Mouse (Mus musculus) myocyte (in vitro differentiated cells): Measurements from ENCODE around the gene Mbnl1. TPM values are rescaled to one million over a fixed set of nuclear protein-coding genes. Genes with fewer than 3 reads are reported as not detected.
A peak's percentile ranks its signal among the peaks of the same experiment; 100 is the strongest.

Source experiments
- H3K27me3 ChIP-seq: one replicate; pipeline ENCODE4 v1.6.1; 2011; ENCODE audit not compliant: control insufficient read depth, insufficient read depth, insufficient read length
- H3K36me3 ChIP-seq: one replicate; pipeline ENCODE4 v1.6.1; 2011; ENCODE audit not compliant: control insufficient read depth, insufficient read depth
- H3K4me2 ChIP-seq: one replicate; pipeline ENCODE4 v1.6.1; 2011; ENCODE audit warnings: low read depth, control low read depth
- H3K4me3 ChIP-seq: one replicate; pipeline ENCODE4 v1.5.1; 2011; ENCODE audit warnings: mild to moderate bottlenecking, control low read depth, moderate library complexity
- H3K79me2 ChIP-seq: one replicate; pipeline ENCODE4 v1.6.1; 2011; ENCODE audit not compliant: control insufficient read depth, insufficient read depth
- H3ac ChIP-seq: one replicate; pipeline ENCODE4 v1.6.1; 2011; ENCODE audit not compliant: control insufficient read depth, insufficient read length
- CEBPB ChIP-seq: IDR thresholded peaks from 2 replicates; pipeline ENCODE4 v1.6.1; 2011; ENCODE audit warnings: mild to moderate bottlenecking, moderate library complexity; ENCODE audit not compliant: poor library complexity, insufficient read depth, severe bottlenecking
- E2F4 ChIP-seq: IDR thresholded peaks from one replicate; pipeline ENCODE4 v1.6.1; 2011; ENCODE audit warnings: mild to moderate bottlenecking, control low read depth, moderate library complexity; ENCODE audit not compliant: insufficient read depth
- MAX ChIP-seq: IDR thresholded peaks from one replicate; pipeline ENCODE4 v1.6.1; 2011; ENCODE audit warnings: low read depth, mild to moderate bottlenecking, control low read depth
- MYOD1 ChIP-seq, 3 experiments: IDR thresholded peaks; one replicate each; pipeline ENCODE4 v1.6.1; 2011; ENCODE audit warnings: control low read depth in 2 of 3, low read depth in 2 of 3, mild to moderate bottlenecking in 2 of 3, moderate library complexity in 1 of 3; ENCODE audit not compliant: insufficient read length in 2 of 3, control insufficient read depth in 1 of 3
- MYOG ChIP-seq, 3 experiments: IDR thresholded peaks; one replicate each; pipeline ENCODE4 v1.6.1; 2011; ENCODE audit warnings: control low read depth in 2 of 3, low read depth in 2 of 3, mild to moderate bottlenecking in 2 of 3; ENCODE audit not compliant: insufficient read length in 2 of 3, control insufficient read depth in 1 of 3, insufficient read depth in 1 of 3
- POLR2A ChIP-seq: IDR thresholded peaks from one replicate; pipeline ENCODE4 v1.6.1; 2011; ENCODE audit warnings: low read depth, mild to moderate bottlenecking, control low read depth, moderate library complexity; ENCODE audit not compliant: insufficient read length
- POLR2AphosphoS2 ChIP-seq: IDR thresholded peaks from one replicate; pipeline ENCODE4 v1.6.1; 2011; ENCODE audit warnings: low read depth, control low read depth; ENCODE audit not compliant: insufficient read length
- REST ChIP-seq: IDR thresholded peaks from one replicate; pipeline ENCODE4 v1.6.1; 2011; ENCODE audit warnings: mild to moderate bottlenecking, control low read depth, moderate library complexity; ENCODE audit not compliant: insufficient read depth, insufficient read length
- SRF ChIP-seq: IDR thresholded peaks from one replicate; pipeline ENCODE4 v1.6.1; 2011; ENCODE audit warnings: low read depth; ENCODE audit not compliant: control insufficient read depth, insufficient read length
- TCF12 ChIP-seq: IDR thresholded peaks from one replicate; pipeline ENCODE4 v1.6.1; 2011; ENCODE audit warnings: mild to moderate bottlenecking, control low read depth; ENCODE audit not compliant: poor library complexity, insufficient read depth, severe bottlenecking
- TCF3 ChIP-seq: IDR thresholded peaks from one replicate; pipeline ENCODE4 v1.6.1; 2011; ENCODE audit warnings: low read depth, control low read depth; ENCODE audit not compliant: insufficient read length
- USF1 ChIP-seq: IDR thresholded peaks from one replicate; pipeline ENCODE4 v1.6.1; 2011; ENCODE audit warnings: low read depth, mild to moderate bottlenecking, control low read depth, moderate library complexity
- polyA plus RNA-seq: library from polyadenylated mRNA; unstranded; fragments of >200 nt; fragmentation: generic; extraction: Trizol; gene quantifications from one replicate; pipeline ENCODE4 v1.2.1, GENCODE M21; 2012; ENCODE audit warnings: missing spikeins

Gene Mbnl1
- polyA plus RNA-seq, 1 experiment, result 24.7 TPM

DNA sequence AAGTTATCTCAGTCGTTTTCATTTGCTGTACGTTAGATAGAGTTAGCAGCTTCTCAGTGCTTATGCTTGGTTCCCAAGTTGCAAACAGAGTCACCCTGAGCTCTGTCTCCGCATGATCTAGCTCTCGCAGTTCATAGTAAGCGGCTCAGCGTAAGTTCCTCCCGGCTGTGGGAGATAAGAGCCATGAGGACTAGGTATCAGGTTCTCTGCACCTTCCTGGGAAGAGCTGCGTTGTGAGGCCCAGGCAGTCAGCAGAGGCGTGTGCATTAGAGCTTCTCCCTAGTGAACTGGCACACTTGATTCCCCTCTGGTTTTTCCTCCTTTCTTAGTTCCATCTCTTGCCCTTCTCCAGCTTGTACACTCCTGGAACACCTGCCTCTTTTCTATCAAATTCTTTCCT is 73.6 kb downstream of the Mbnl1 start:
- Histone ChIP-seq H3K27me3 (no peaks in the 10 kb centered on the region), H3K4me3 (no peak overlapping the region), H3ac (no peak overlapping the region), H3K36me3 (no peaks in the 10 kb centered on the region), H3K79me2 (peaks cover 90% of the 10 kb centered on the region), H3K4me2 (no peak overlapping the region)
- TF ChIP-seq E2F4 (no peak), USF1 (no peak), SRF (no peak), CEBPB (no peak), POLR2AphosphoS2 (no peak), MAX (no peak), REST (no peak), TCF3 (no peak)

DNA sequence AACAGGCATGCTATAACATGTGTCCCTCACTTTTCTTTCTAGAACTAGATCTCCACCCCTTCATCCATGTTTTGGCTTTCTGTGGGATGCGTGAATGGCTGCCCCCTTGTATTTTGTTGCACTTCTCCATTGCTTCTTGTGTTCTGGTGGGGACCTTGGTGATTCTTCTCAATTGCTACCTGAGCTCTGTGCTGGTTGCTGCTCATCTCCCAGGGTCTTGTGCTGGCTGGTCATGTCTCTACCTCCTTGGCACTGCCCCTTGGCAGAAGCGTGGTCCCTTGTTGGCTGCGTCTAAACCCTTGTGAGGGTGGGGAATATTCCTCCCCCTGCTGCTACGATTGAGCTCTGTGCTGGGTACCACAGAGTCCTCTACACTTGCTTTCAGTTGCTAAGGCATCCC is 74.3 kb downstream of the Mbnl1 start:
- no peak for TF ChIP-seq POLR2A
- no peak for TF ChIP-seq E2F4
- no peaks in the 10 kb centered on the region for H3K36me3 ChIP-seq
- no peak overlapping the region for H3ac ChIP-seq
- no peak overlapping the region for H3K4me2 ChIP-seq
- no peaks in the 10 kb centered on the region for H3K27me3 ChIP-seq
- no peak overlapping the region for H3K4me3 ChIP-seq
- H3K79me2 ChIP-seq, result peaks cover 90% of the 10 kb centered on the region

DNA sequence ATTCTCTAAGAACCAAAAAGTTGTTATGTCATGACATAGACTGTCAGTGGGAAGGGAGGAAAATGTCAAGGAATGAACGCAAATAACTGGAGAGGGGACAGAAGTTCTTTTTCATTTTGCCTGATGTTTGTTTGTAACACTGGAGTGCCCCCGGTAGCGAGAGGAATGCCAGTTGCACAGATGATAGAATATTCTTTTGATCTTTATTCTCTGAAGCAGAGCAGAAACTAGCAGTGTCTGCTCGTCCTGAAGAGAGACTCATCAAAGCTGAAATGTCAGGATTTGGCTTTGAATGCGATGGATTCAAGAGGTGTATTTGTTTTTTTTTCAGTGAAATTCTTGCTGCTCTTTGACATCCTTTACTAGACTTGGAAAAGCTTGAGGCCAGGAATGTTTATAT is 77.9 kb downstream of the Mbnl1 start:
- no peaks in the 10 kb centered on the region for H3K36me3 ChIP-seq
- H3K27me3 ChIP-seq, result no peaks in the 10 kb centered on the region

DNA sequence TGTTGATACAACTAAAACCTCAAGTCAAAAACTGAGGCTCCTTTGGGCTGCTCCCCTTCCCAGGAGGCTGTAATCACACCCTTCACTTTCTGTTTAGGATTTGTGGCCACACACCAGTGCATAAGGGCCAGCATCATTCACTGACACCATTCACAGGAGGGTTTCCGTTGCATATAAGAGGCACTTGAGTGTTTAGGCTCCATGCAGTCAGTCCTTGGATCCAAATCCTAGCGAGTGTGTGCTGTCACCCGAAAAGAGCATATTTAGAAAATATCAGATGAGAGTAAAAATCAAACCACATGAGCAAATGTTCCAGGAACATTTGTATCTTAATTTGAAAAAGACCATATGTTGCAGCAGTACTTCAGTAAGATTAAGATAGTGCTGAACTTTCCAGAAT is 79.0 kb downstream of the Mbnl1 start:
- Histone ChIP-seq H3K79me2 (peaks cover 90% of the 10 kb centered on the region), H3K36me3 (no peaks in the 10 kb centered on the region), H3K4me2 (no peak overlapping the region), H3K27me3 (no peaks in the 10 kb centered on the region), H3ac (no peak overlapping the region), H3K4me3 (no peak overlapping the region)
- TF ChIP-seq E2F4 (no peak), REST (no peak), MAX (no peak), POLR2A (no peak), MYOD1 (IDR thresholded peaks at IDR 0.05; ENCODE audit: control insufficient read depth in 1 of 3, insufficient read length in 2 of 3, low read depth in 2 of 3) (no peak), SRF (no peak), TCF12 (no peak)

More for the DNA sequence above, 77.9 kb downstream of the Mbnl1 start:
- Histone ChIP-seq H3ac (no peak overlapping the region), H3K4me2 (no peak overlapping the region), H3K4me3 (no peak overlapping the region), H3K79me2 (peaks cover 88% of the 10 kb centered on the region)
- no peak for TF ChIP-seq MYOG (IDR thresholded peaks at IDR 0.05; ENCODE audit: control insufficient read depth in 1 of 3, insufficient read depth in 1 of 3, insufficient read length in 2 of 3, low read depth in 2 of 3)
- no peak for TF ChIP-seq MYOD1 (IDR thresholded peaks at IDR 0.05; ENCODE audit: control insufficient read depth in 1 of 3, insufficient read length in 2 of 3, low read depth in 2 of 3)
- TF ChIP-seq USF1, result no peak
- no peak for TF ChIP-seq SRF
- no peak for TF ChIP-seq TCF3
- no peak for TF ChIP-seq E2F4
- TF ChIP-seq CEBPB, result no peak
- TF ChIP-seq REST, result no peak
- TF ChIP-seq POLR2AphosphoS2, result no peak
- TF ChIP-seq MAX, result no peak

DNA sequence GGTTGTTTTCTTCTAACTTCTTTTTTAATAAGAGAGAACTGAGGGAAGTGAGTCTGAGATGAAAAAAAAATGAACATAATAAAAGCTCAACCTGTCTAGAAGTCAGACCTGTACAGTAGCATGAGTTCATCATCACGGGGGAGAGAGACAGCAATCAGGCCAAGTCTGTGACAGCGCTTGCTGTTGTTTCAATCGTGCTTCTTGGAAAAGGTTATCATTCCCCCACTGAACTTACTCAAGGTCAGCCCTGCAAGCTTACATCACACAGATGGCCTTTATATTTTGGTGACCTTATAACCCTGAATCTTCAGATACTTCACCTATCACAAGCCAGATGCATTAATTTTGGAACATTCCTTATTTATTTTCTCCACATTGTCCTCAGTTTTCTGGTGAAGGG is 80.4 kb downstream of the Mbnl1 start:
- TF ChIP-seq POLR2A, result no peak
- no peak for TF ChIP-seq MYOG (IDR thresholded peaks at IDR 0.05; ENCODE audit: control insufficient read depth in 1 of 3, insufficient read depth in 1 of 3, insufficient read length in 2 of 3, low read depth in 2 of 3)
- no peak for TF ChIP-seq TCF3
- no peak for TF ChIP-seq TCF12
- no peak for TF ChIP-seq CEBPB
- TF ChIP-seq E2F4, result no peak
- no peak for TF ChIP-seq POLR2AphosphoS2
- no peak for TF ChIP-seq MAX
- TF ChIP-seq SRF, result no peak
- TF ChIP-seq USF1, result no peak
- no peak for TF ChIP-seq REST
- TF ChIP-seq MYOD1 (IDR thresholded peaks at IDR 0.05; ENCODE audit: control insufficient read depth in 1 of 3, insufficient read length in 2 of 3, low read depth in 2 of 3), result no peak
- Histone ChIP-seq H3K4me2 (no peak overlapping the region), H3K79me2 (peaks cover 90% of the 10 kb centered on the region), H3ac (no peak overlapping the region), H3K36me3 (no peaks in the 10 kb centered on the region), H3K4me3 (no peak overlapping the region), H3K27me3 (no peaks in the 10 kb centered on the region)

DNA sequence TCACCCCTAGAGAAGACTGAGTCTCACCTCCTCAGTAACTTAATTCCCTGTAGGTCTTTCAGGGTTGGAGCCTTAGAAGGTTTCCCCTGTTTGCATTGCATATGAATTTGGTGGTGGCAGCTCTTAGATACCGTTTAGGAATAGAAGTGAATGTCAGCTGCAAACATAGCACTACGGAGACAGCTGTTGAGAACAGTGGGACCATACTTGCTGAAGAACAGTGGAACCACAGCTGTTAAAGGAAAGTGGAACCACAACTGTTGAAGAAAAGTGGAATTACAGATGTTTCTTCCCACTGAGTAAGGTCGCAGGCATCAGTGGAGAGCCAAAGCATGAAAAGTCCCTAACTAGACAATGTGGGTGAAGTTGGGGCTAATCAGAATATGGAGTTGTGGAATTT is 84.0 kb downstream of the Mbnl1 start:
- H3K4me2 ChIP-seq, result no peak overlapping the region
- peaks cover 98% of the 10 kb centered on the region for H3K79me2 ChIP-seq
- H3K4me3 ChIP-seq, result no peak overlapping the region
- TF ChIP-seq MYOG (IDR thresholded peaks at IDR 0.05; ENCODE audit: control insufficient read depth in 1 of 3, insufficient read depth in 1 of 3, insufficient read length in 2 of 3, low read depth in 2 of 3) (peak in 1 of 3 experiments; percentile 68), USF1 (no peak), TCF12 (no peak), POLR2A (no peak), TCF3 (no peak), MYOD1 (IDR thresholded peaks at IDR 0.05; ENCODE audit: control insufficient read depth in 1 of 3, insufficient read length in 2 of 3, low read depth in 2 of 3) (peak; percentile 39 to 64 (median 60)), POLR2AphosphoS2 (no peak), CEBPB (no peak)
- no peaks in the 10 kb centered on the region for H3K36me3 ChIP-seq
- no peaks in the 10 kb centered on the region for H3K27me3 ChIP-seq
- H3ac ChIP-seq, result no peak overlapping the region
